Mouse (Mus musculus) ovary, postnatal 10 days (tissue): ENCODE data around the gene Plxna4.

Experiments
- DNase-seq: peaks from one replicate; pipeline ENCODE4 v3.0.0; 2022; ENCODE audit warnings: low spot score

The Plxna4 gene

GRCm38 (mm10) chr6:32251674-32252073, 336.3 kb downstream of the Plxna4 start:
- no peak for DNase-seq

- DNase-seq: no peak
Measured at GRCm38 (mm10) chr6:32246036-32246435, 342.0 kb downstream of the Plxna4 start.

- no peak for DNase-seq
Measured at GRCm38 (mm10) chr6:32243040-32243439, 345.0 kb downstream of the Plxna4 start.

- no peak for DNase-seq
Measured at GRCm38 (mm10) chr6:32231383-32231782, 356.6 kb downstream of the Plxna4 start.

- DNase-seq: no peak
Measured at GRCm38 (mm10) chr6:32226636-32227035, 361.4 kb downstream of the Plxna4 start.

- no peak for DNase-seq
Measured at GRCm38 (mm10) chr6:32224007-32224703, 363.8 kb downstream of the Plxna4 start.

GRCm38 (mm10) chr6:32220765-32221164, 367.2 kb downstream of the Plxna4 start:
- no peak for DNase-seq

GRCm38 (mm10) chr6:32218544-32218943, 369.4 kb downstream of the Plxna4 start:
- no peak for DNase-seq

GRCm38 (mm10) chr6:32212439-32212838, 375.6 kb downstream of the Plxna4 start:
- DNase-seq: no peak

- DNase-seq: no peak
Measured at GRCm38 (mm10) chr6:32210139-32210538, 377.9 kb downstream of the Plxna4 start.

- DNase-seq: no peak
Measured at GRCm38 (mm10) chr6:32208951-32209350, 379.0 kb downstream of the Plxna4 start.

GRCm38 (mm10) chr6:32204253-32204652, 383.7 kb downstream of the Plxna4 start:
- DNase-seq: no peak

GRCm38 (mm10) chr6:32203389-32203788, 384.6 kb downstream of the Plxna4 start:
- DNase-seq: no peak

- no peak for DNase-seq
Measured at GRCm38 (mm10) chr6:32202664-32203192, 385.3 kb downstream of the Plxna4 start.

- DNase-seq: no peak
Measured at GRCm38 (mm10) chr6:32201506-32201905, 386.5 kb downstream of the Plxna4 start.

GRCm38 (mm10) chr6:32199616-32200015, 388.4 kb downstream of the Plxna4 start:
- DNase-seq: no peak

- no peak for DNase-seq
Measured at GRCm38 (mm10) chr6:32196913-32197312, 391.1 kb downstream of the Plxna4 start.

- DNase-seq: no peak
Measured at GRCm38 (mm10) chr6:32193046-32193445, 394.9 kb downstream of the Plxna4 start.

- DNase-seq: no peak
Measured at GRCm38 (mm10) chr6:32184402-32184985, 403.5 kb downstream of the Plxna4 start.

- no peak for DNase-seq
Measured at GRCm38 (mm10) chr6:32183651-32184185, 404.3 kb downstream of the Plxna4 start.

- DNase-seq: no peak
Measured at GRCm38 (mm10) chr6:32180012-32180358, 408.0 kb downstream of the Plxna4 start.

GRCm38 (mm10) chr6:32179346-32180011, 408.5 kb downstream of the Plxna4 start:
- no peak for DNase-seq

- DNase-seq: no peak
Measured at GRCm38 (mm10) chr6:32177905-32178304, 410.1 kb downstream of the Plxna4 start.
